Mouse (Mus musculus) stomach, embryonic 14.5 days (tissue): ENCODE measurements around the gene 1700010B08Rik. TPM values are rescaled to one million over a fixed set of nuclear protein-coding genes. Genes with fewer than 3 reads are reported as not detected.

Experiments
- ATAC-seq: fragments of 200-750 bp; cut with Nextera tagmentation; 2 replicates; pipeline ENCODE4 v1.8.0; 2017; ENCODE audit warnings: low read depth, moderate TSS enrichment; ENCODE audit not compliant: insufficient number of reproducible peaks, insufficient read depth, low FRiP score
- H3K27ac ChIP-seq: fragments of 300-500 bp; sonication (generic); 2 replicates; pipeline ENCODE4 v1.5.1; 2014; ENCODE audit warnings: mild to moderate bottlenecking, low read length, moderate library complexity, mixed read lengths
- H3K27me3 ChIP-seq: fragments of 300-500 bp; sonication (generic); 2 replicates; pipeline ENCODE4 v1.6.1; 2014; ENCODE audit warnings: low read length, control low read depth, mixed read lengths; ENCODE audit not compliant: control insufficient read depth, insufficient read depth
- H3K36me3 ChIP-seq: fragments of 300-500 bp; sonication (generic); 2 replicates; pipeline ENCODE4 v1.6.1; 2014; ENCODE audit warnings: mild to moderate bottlenecking, control low read depth, low read length, moderate library complexity, mixed read lengths; ENCODE audit not compliant: control insufficient read depth, insufficient read depth
- H3K4me1 ChIP-seq: fragments of 300-500 bp; sonication (generic); 2 replicates; pipeline ENCODE4 v1.6.1; 2014; ENCODE audit warnings: low read length, control low read depth, mixed read lengths; ENCODE audit not compliant: control insufficient read depth, insufficient read depth
- H3K4me2 ChIP-seq: fragments of 300-500 bp; sonication (generic); replicated peaks from 2 replicates; pipeline ENCODE4 v1.6.1; 2014; ENCODE audit warnings: low read depth, low read length, control low read depth
- H3K4me3 ChIP-seq: fragments of 300-500 bp; sonication (generic); 2 replicates; pipeline ENCODE4 v1.5.1; 2014; ENCODE audit warnings: low read depth, low read length, control low read depth
- H3K9ac ChIP-seq: fragments of 300-500 bp; sonication (generic); replicated peaks from 2 replicates; pipeline ENCODE4 v1.6.1; 2014; ENCODE audit warnings: low read depth, mild to moderate bottlenecking, control low read depth, low read length, moderate library complexity, mixed read lengths
- H3K9me3 ChIP-seq: fragments of 300-500 bp; sonication (generic); 2 replicates; pipeline ENCODE4 v1.6.1; 2016; ENCODE audit warnings: low read depth, low read length, control low read depth; ENCODE audit not compliant: control insufficient read depth
- WGBS: fragments of 180-500 bp; shearing (Covaris S2); extraction: QIAGEN DNeasy Blood & Tissue Kit; methylation state at CpG from one replicate; pipeline ENCODE4 v1.1.7; 2014; 5-methylcytosine and 5-hydroxymethylcytosine counted together
- microRNA-seq: library from miRNA; unstranded; fragments of <30 nt; microRNA quantifications from one replicate; pipeline ENCODE4, GENCODE M21; 2016
- polyA plus RNA-seq: library from polyadenylated mRNA; unstranded; fragments of >200 nt; fragmentation: Nextera tagmentation; extraction: Ambion mirVana; gene quantifications from 2 replicates; pipeline ENCODE4 v1.2.1, GENCODE M21; 2014

Gene 1700010B08Rik
- polyA plus RNA-seq, 1 experiment from 2014 or later, result not detected

GRCm38 (mm10) chr2:173767959-173768595 is 48.9 kb downstream of the 1700010B08Rik start:
- Histone ChIP-seq H3K27ac (no peak overlapping the region), H3K27me3 (no peaks in the 10 kb centered on the region), H3K9me3 (no peaks in the 10 kb centered on the region), H3K4me2 (no peak overlapping the region), H3K36me3 (peaks cover under 1% of the 10 kb centered on the region; the same call in 1 of the 2 replicates), H3K4me3 (no peak overlapping the region), H3K9ac (no peak overlapping the region), H3K4me1 (peaks cover 21% of the 10 kb centered on the region; the same call in 1 of the 2 replicates)
- 40% methylated on average over 8 of the region's 8 CpGs for WGBS
- no peak for ATAC-seq

- H3K4me2 ChIP-seq, result no peak overlapping the region
- H3K36me3 ChIP-seq, result no peaks in the 10 kb centered on the region; the same call in 1 of the 2 replicates
- peaks cover 18% of the 10 kb centered on the region; the same call in 1 of the 2 replicates for H3K4me1 ChIP-seq
- ATAC-seq, result no peak
- peak overlapping the region; percentile 28; the same call in 1 of the 2 replicates for H3K27ac ChIP-seq
- no peaks in the 10 kb centered on the region for H3K27me3 ChIP-seq
- no peaks in the 10 kb centered on the region for H3K9me3 ChIP-seq
- WGBS, result 60% methylated on average over 10 of the region's 10 CpGs
- no peak overlapping the region for H3K4me3 ChIP-seq
- H3K9ac ChIP-seq, result no peak overlapping the region
Observed at GRCm38 (mm10) chr2:173769183-173769582, 50.0 kb downstream of the 1700010B08Rik start.

- no peak for ATAC-seq
- Histone ChIP-seq H3K4me3 (no peak overlapping the region), H3K27ac (no peak overlapping the region), H3K9ac (no peak overlapping the region), H3K27me3 (no peaks in the 10 kb centered on the region), H3K36me3 (no peaks in the 10 kb centered on the region; the same call in 1 of the 2 replicates), H3K4me1 (peaks cover 22% of the 10 kb centered on the region; the same call in 1 of the 2 replicates), H3K4me2 (no peak overlapping the region), H3K9me3 (no peaks in the 10 kb centered on the region)
- 70% methylated on average over 5 of the region's 5 CpGs for WGBS
Observed at GRCm38 (mm10) chr2:173770620-173771019, 51.4 kb downstream of the 1700010B08Rik start.

Small RNA genes lying within 50 kb of the gene (microRNA-seq; reads per million reads assigned to microRNA genes)
- gene Mir6340, result not detected

Other genes with a start within 250 kb of the 1700010B08Rik start
- gene 1700021F07Rik, start 196.8 kb upstream of the 1700010B08Rik start, polyA plus RNA-seq, result not detected in 2 replicates
- not detected in 2 replicates for gene Ankrd60, start 141.1 kb upstream of the 1700010B08Rik start, polyA plus RNA-seq
- 35.4 and 35.5 TPM in 2 replicates for gene Rab22a, start 59.7 kb upstream of the 1700010B08Rik start, polyA plus RNA-seq
- gene Vapb, start 18.1 kb downstream of the 1700010B08Rik start, polyA plus RNA-seq, result 11.1 and 13.4 TPM in 2 replicates